Mouse (Mus musculus) liver, adult 2 months (tissue): ENCODE data around the gene Olfr1138. TPM values are rescaled to one million over a fixed set of nuclear protein-coding genes. Genes with fewer than 3 reads are reported as not detected.

Experiments
- DNase-seq: peaks from one replicate; pipeline ENCODE4 v3.0.0-alpha.2; 2011; ENCODE audit warnings: low read depth, low spot score; ENCODE audit errors: extremely low read depth
- H3K27ac ChIP-seq: fragments of 200-500 bp; replicated peaks from 2 replicates; pipeline ENCODE4 v1.5.1; 2012; ENCODE audit warnings: low read depth, mild to moderate bottlenecking, control low read depth, inconsistent platforms, low read length; ENCODE audit not compliant: insufficient read depth
- H3K27me3 ChIP-seq: fragments of 200-500 bp; 2 replicates; pipeline ENCODE4 v1.6.1; 2012; ENCODE audit warnings: mild to moderate bottlenecking, moderate library complexity, low read length, inconsistent platforms; ENCODE audit not compliant: control insufficient read depth, insufficient read depth
- H3K36me3 ChIP-seq: fragments of 200-500 bp; 2 replicates; pipeline ENCODE4 v1.6.1; 2012; ENCODE audit warnings: low read length, inconsistent platforms; ENCODE audit not compliant: control insufficient read depth, insufficient read depth
- H3K4me1 ChIP-seq: fragments of 200-500 bp; 2 replicates; pipeline ENCODE4 v1.6.1; 2011; ENCODE audit warnings: low read length; ENCODE audit not compliant: control insufficient read depth, insufficient read depth
- H3K4me3 ChIP-seq: fragments of 200-500 bp; 2 replicates; pipeline ENCODE4 v1.5.1; 2011; ENCODE audit warnings: low read depth, mild to moderate bottlenecking, control low read depth, low read length, moderate library complexity; ENCODE audit not compliant: insufficient read depth
- H3K79me2 ChIP-seq: fragments of 200-500 bp; 2 replicates; pipeline ENCODE4 v1.6.1; 2012; ENCODE audit warnings: inconsistent platforms, mild to moderate bottlenecking, low read length, moderate library complexity; ENCODE audit not compliant: control insufficient read depth, insufficient read depth
- H3K9ac ChIP-seq: fragments of 200-500 bp; 2 replicates; pipeline ENCODE4 v1.6.1; 2012; ENCODE audit warnings: low read depth, mild to moderate bottlenecking, control low read depth, inconsistent platforms, low read length
- POLR2A ChIP-seq: fragments of 200-500 bp; IDR thresholded peaks from 2 replicates; pipeline ENCODE4 v1.6.1; 2011; ENCODE audit warnings: low read length, control low read depth; ENCODE audit not compliant: insufficient read depth; ENCODE audit errors: extremely low read depth
- polyA plus RNA-seq: library from polyadenylated mRNA; depleted of rRNA; stranded (reverse); fragments of >200 nt; gene quantifications from 2 replicates; pipeline ENCODE4 v1.2.3, GENCODE M21; 2012; rRNA removed
- total RNA-seq: library from RNA; depleted of rRNA; stranded (reverse); fragments of >200 nt; gene quantifications from 2 replicates; pipeline ENCODE4 v1.2.3, GENCODE M21; 2014; rRNA removed

Olfr1138 gene
- total and polyA plus RNA-seq, 2 experiments, result not detected

DNA sequence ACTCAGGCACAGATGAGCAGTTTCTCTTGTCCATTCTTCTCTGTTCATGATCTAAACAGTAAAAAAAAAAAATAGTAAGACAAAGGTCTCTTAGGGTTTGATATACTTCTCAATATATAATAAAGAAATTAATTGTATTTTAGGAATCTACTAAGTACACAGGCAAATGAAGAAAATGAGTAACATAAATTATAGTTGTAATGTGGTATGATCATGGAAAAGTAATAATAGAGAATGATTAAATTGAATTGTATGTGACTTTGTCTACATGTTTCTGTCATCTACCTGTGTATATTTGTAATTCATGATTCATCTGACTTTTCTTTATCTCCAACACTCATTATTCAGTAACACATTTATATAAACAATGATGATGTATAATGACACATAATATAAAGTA lies 45.9 kb downstream of the Olfr1138 start, which contains the start of gene Olfr1136:
Gene Olfr1136, minus strand, starts transcription at position 101 of the 400 bp plus-strand sequence.
- TF ChIP-seq POLR2A, result no peak
- no peaks in the 10 kb centered on the region for H3K36me3 ChIP-seq

More for the DNA sequence above, 45.9 kb downstream of the Olfr1138 start, which contains the start of gene Olfr1136:
- Histone ChIP-seq H3K4me3 (no peak within 1 kb of the TSS), H3K27me3 (no peaks in the 10 kb centered on the region), H3K27ac (no peak within 1 kb of the TSS), H3K79me2 (no peaks in the 10 kb centered on the region), H3K9ac (no peak within 1 kb of the TSS), H3K4me1 (no peaks in the 10 kb centered on the region)
- no peak for DNase-seq

Other genes with a start within 250 kb of the Olfr1138 start
- gene Pramel7, start 242.9 kb downstream of the Olfr1138 start, total RNA-seq, result not detected in 2 replicates
- not detected in 2 replicates for gene Pramel7, start 242.9 kb downstream of the Olfr1138 start, polyA plus RNA-seq
- gene Pramel6, start 233.4 kb downstream of the Olfr1138 start, total RNA-seq, result not detected in 2 replicates
- not detected in 2 replicates for gene Pramel6, start 233.4 kb downstream of the Olfr1138 start, polyA plus RNA-seq
- gene Olfr153, start 208.2 kb downstream of the Olfr1138 start, total RNA-seq, result not detected in 2 replicates
- gene Olfr153, start 208.2 kb downstream of the Olfr1138 start, polyA plus RNA-seq, result not detected in 2 replicates
- not detected in 2 replicates for gene Olfr1128, start 194.4 kb downstream of the Olfr1138 start, total RNA-seq
- not detected in 2 replicates for gene Olfr1128, start 194.4 kb downstream of the Olfr1138 start, polyA plus RNA-seq
- not detected in 2 replicates for gene Olfr1129, start 166.1 kb downstream of the Olfr1138 start, total RNA-seq
- not detected in 2 replicates for gene Olfr1129, start 166.1 kb downstream of the Olfr1138 start, polyA plus RNA-seq
- not detected in 2 replicates for gene Olfr1130, start 133.8 kb downstream of the Olfr1138 start, total RNA-seq
- gene Olfr1130, start 133.8 kb downstream of the Olfr1138 start, polyA plus RNA-seq, result not detected in 2 replicates
- gene Olfr1131, start 112.9 kb downstream of the Olfr1138 start, total RNA-seq, result not detected in 2 replicates
- not detected in 2 replicates for gene Olfr1131, start 112.9 kb downstream of the Olfr1138 start, polyA plus RNA-seq
- gene Olfr1132, start 102.4 kb downstream of the Olfr1138 start, total RNA-seq, result not detected in 2 replicates
- not detected in 2 replicates for gene Olfr1132, start 102.4 kb downstream of the Olfr1138 start, polyA plus RNA-seq
- gene Olfr1133, start 92.6 kb downstream of the Olfr1138 start, total RNA-seq, result not detected in 2 replicates
- not detected in 2 replicates for gene Olfr1133, start 92.6 kb downstream of the Olfr1138 start, polyA plus RNA-seq
- gene Olfr1134, start 81.5 kb downstream of the Olfr1138 start, total RNA-seq, result not detected in 2 replicates
- not detected in 2 replicates for gene Olfr1134, start 81.5 kb downstream of the Olfr1138 start, polyA plus RNA-seq
- gene Olfr1135, start 66.3 kb downstream of the Olfr1138 start, total RNA-seq, result not detected in 2 replicates
- not detected in 2 replicates for gene Olfr1135, start 66.3 kb downstream of the Olfr1138 start, polyA plus RNA-seq
- not detected in 2 replicates for gene Olfr1136, start 46.0 kb downstream of the Olfr1138 start, total RNA-seq
- gene Olfr1136, start 46.0 kb downstream of the Olfr1138 start, polyA plus RNA-seq, result not detected in 2 replicates
- gene Olfr1137, start 26.8 kb downstream of the Olfr1138 start, total RNA-seq, result not detected in 2 replicates
- not detected in 2 replicates for gene Olfr1137, start 26.8 kb downstream of the Olfr1138 start, polyA plus RNA-seq
- gene Olfr1140, start 3.8 kb upstream of the Olfr1138 start, total RNA-seq, result not detected in 2 replicates
- gene Olfr1140, start 3.8 kb upstream of the Olfr1138 start, polyA plus RNA-seq, result not detected in 2 replicates
- not detected in 2 replicates for gene Olfr1141, start 14.0 kb upstream of the Olfr1138 start, total RNA-seq
- gene Olfr1141, start 14.0 kb upstream of the Olfr1138 start, polyA plus RNA-seq, result not detected in 2 replicates
- not detected in 2 replicates for gene Olfr152, start 39.5 kb upstream of the Olfr1138 start, total RNA-seq
- gene Olfr152, start 39.5 kb upstream of the Olfr1138 start, polyA plus RNA-seq, result not detected in 2 replicates
- gene Olfr1143, start 60.6 kb upstream of the Olfr1138 start, total RNA-seq, result not detected in 2 replicates
- gene Olfr1143, start 60.6 kb upstream of the Olfr1138 start, polyA plus RNA-seq, result not detected in 2 replicates
- not detected in 2 replicates for gene Olfr1145, start 69.8 kb upstream of the Olfr1138 start, total RNA-seq
- not detected in 2 replicates for gene Olfr1145, start 69.8 kb upstream of the Olfr1138 start, polyA plus RNA-seq
- gene Olfr1148, start 90.6 kb upstream of the Olfr1138 start, total RNA-seq, result not detected in 2 replicates
- not detected in 2 replicates for gene Olfr1148, start 90.6 kb upstream of the Olfr1138 start, polyA plus RNA-seq
- not detected in 2 replicates for gene Olfr1150-ps1, start 104.0 kb upstream of the Olfr1138 start, total RNA-seq
- gene Olfr1150-ps1, start 104.0 kb upstream of the Olfr1138 start, polyA plus RNA-seq, result not detected in 2 replicates
- not detected in 2 replicates for gene Olfr1151, start 115.9 kb upstream of the Olfr1138 start, total RNA-seq
- not detected in 2 replicates for gene Olfr1151, start 115.9 kb upstream of the Olfr1138 start, polyA plus RNA-seq
- not detected in 2 replicates for gene Olfr1152, start 126.5 kb upstream of the Olfr1138 start, total RNA-seq
- not detected in 2 replicates for gene Olfr1152, start 126.5 kb upstream of the Olfr1138 start, polyA plus RNA-seq
- gene Olfr1153, start 155.0 kb upstream of the Olfr1138 start, total RNA-seq, result not detected in 2 replicates
- not detected in 2 replicates for gene Olfr1153, start 155.0 kb upstream of the Olfr1138 start, polyA plus RNA-seq
- gene Olfr1154, start 165.2 kb upstream of the Olfr1138 start, total RNA-seq, result not detected in 2 replicates
- gene Olfr1154, start 165.2 kb upstream of the Olfr1138 start, polyA plus RNA-seq, result not detected in 2 replicates
- gene Olfr1155, start 205.2 kb upstream of the Olfr1138 start, total RNA-seq, result not detected in 2 replicates
- not detected in 2 replicates for gene Olfr1155, start 205.2 kb upstream of the Olfr1138 start, polyA plus RNA-seq
- not detected in 2 replicates for gene Olfr1156, start 213.1 kb upstream of the Olfr1138 start, total RNA-seq
- not detected in 2 replicates for gene Olfr1156, start 213.1 kb upstream of the Olfr1138 start, polyA plus RNA-seq
- not detected in 2 replicates for gene Olfr1157, start 228.3 kb upstream of the Olfr1138 start, total RNA-seq
- gene Olfr1157, start 228.3 kb upstream of the Olfr1138 start, polyA plus RNA-seq, result not detected in 2 replicates
- gene Olfr74, start 234.7 kb upstream of the Olfr1138 start, total RNA-seq, result not detected in 2 replicates
- gene Olfr74, start 234.7 kb upstream of the Olfr1138 start, polyA plus RNA-seq, result not detected in 2 replicates